Mouse (Mus musculus) erythroblast, embryonic 14.5 days (primary cell): Measurements from ENCODE around the gene Zan. TPM values are rescaled to one million over a fixed set of nuclear protein-coding genes. Genes with fewer than 3 reads are reported as not detected.
A peak's percentile ranks its signal among the peaks of the same experiment; 100 is the strongest.

ENCODE experiments used
- H3K27me3 ChIP-seq: 2 replicates; pipeline ENCODE4 v1.6.1; 2012; ENCODE audit warnings: inconsistent platforms; ENCODE audit not compliant: control insufficient read depth
- H3K36me3 ChIP-seq: 2 replicates; pipeline ENCODE4 v1.6.1; 2012; ENCODE audit warnings: mild to moderate bottlenecking, inconsistent platforms; ENCODE audit not compliant: control insufficient read depth
- H3K4me1 ChIP-seq: 2 replicates; pipeline ENCODE4 v1.6.1; 2012; ENCODE audit warnings: inconsistent platforms; ENCODE audit not compliant: control insufficient read depth
- H3K4me3 ChIP-seq: replicated peaks from 2 replicates; pipeline ENCODE3; 2012; ENCODE audit warnings: moderate library complexity, mild to moderate bottlenecking, inconsistent platforms
- H3K9me3 ChIP-seq: 2 replicates; pipeline ENCODE4 v1.6.1; 2012; ENCODE audit warnings: low read length, inconsistent platforms, mixed read lengths; ENCODE audit not compliant: control insufficient read depth
- GATA1 ChIP-seq: IDR thresholded peaks from 2 replicates; pipeline ENCODE4 v1.6.1; 2012; ENCODE audit warnings: low read length, inconsistent platforms, mixed read lengths
- TAL1 ChIP-seq: IDR thresholded peaks from 3 replicates; pipeline ENCODE4 v1.6.1; 2012; ENCODE audit warnings: low read length, inconsistent platforms, mixed read lengths
- polyA plus RNA-seq: library from polyadenylated mRNA; stranded (reverse); fragments of >175 nt; gene quantifications from 2 replicates; pipeline ENCODE4 v1.2.3, GENCODE M21; 2012

The Zan gene
- polyA plus RNA-seq, 1 experiment, result not detected

DNA sequence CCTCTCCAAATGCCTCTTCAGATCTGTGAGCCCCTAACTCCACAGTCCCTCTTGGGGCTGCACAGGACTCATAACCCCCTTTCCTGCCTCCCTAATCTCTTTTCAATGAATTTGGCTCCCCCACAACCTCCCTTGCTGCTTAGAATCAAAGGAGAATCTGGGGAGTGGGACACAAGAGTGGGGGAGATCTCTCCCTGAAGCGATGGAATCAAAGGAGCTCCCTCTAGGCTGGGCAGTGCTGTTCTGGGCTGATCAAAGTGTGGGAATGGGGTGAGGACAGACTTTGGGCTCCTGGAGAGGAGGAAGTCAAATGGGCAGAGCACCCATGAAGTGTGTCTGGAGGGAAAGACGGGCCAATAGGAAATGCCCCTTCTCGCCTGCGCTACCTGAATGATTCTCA, 125.5 kb downstream of the Zan start:
- Histone ChIP-seq H3K9me3 (no peaks in the 10 kb centered on the region), H3K4me1 (no peaks in the 10 kb centered on the region), H3K27me3 (peaks cover 59% of the 10 kb centered on the region), H3K4me3 (peak overlapping the region; percentile 56), H3K36me3 (peaks cover 5% of the 10 kb centered on the region; the same call in 1 of the 2 replicates)
- no peak for TF ChIP-seq TAL1
- TF ChIP-seq GATA1, result no peak

DNA sequence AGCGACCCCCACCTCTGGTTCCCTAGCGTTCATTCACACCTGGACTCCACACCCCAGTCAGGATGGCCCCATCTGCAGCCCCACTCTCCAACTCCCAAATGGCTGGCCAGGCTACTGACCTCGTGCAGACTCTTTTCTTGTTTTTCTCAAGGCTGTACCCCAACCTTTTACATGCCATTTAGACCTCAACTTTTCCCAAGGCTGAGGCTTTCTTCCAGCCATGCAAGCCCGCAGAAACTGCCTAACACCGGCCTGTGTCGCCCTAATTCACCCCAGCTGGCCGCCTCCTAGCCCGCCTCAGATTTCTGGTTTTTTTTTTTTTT, 125.8 kb downstream of the Zan start:
- Histone ChIP-seq H3K9me3 (no peaks in the 10 kb centered on the region), H3K36me3 (peaks cover 5% of the 10 kb centered on the region; the same call in 1 of the 2 replicates), H3K4me1 (no peaks in the 10 kb centered on the region), H3K27me3 (peaks cover 61% of the 10 kb centered on the region), H3K4me3 (peak overlapping the region; percentile 56)
- no peak for TF ChIP-seq TAL1
- no peak for TF ChIP-seq GATA1

- Histone ChIP-seq H3K27me3 (peaks cover 61% of the 10 kb centered on the region), H3K9me3 (no peaks in the 10 kb centered on the region), H3K4me1 (no peaks in the 10 kb centered on the region), H3K36me3 (peaks cover 5% of the 10 kb centered on the region; the same call in 1 of the 2 replicates), H3K4me3 (peak overlapping the region; percentile 56)
- TF ChIP-seq TAL1 (no peak), GATA1 (no peak)
These were observed 126.4 kb downstream of the Zan start for GRCm38 (mm10) chr5:137350205-137351057.

DNA sequence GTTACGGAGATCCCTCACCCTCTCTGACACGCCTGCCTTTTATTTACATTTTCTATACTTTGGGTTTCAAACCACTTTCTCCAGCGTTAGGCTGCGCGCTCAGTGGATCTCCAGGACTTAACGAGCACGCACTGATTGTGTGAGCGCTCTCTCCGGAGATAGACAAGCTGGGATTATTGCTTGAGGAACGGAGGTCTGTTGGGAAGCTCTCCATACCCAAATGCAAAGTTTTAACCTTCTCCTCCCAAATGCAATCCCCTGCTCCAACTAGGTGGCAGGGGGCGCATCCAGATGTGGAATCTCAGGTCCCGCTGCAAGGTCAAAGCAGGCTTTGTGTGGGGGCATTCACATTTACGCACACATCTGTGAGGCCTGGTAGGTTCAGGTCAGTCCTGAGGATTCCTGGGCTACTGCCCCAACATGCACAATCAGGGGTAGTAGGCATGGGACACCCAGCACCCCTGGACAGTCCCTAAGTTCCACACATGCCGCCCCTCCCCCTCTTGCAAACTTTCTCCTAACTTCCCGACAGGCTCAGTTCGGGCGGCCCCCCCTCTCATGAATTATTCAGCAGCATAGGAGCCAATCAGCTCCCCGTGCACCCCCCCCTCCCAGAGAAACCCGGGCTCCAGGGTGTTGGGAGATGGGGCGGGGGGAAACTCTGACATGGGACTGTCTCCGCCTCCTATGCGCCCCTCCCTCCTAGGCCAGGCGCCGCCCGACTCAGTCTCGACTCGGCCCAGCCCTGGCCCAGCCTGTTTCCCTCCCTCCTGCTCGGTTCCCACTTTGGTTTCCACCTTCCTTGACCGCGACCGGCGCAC, 127.3 kb downstream of the Zan start, which contains the start of gene Ephb4:
Gene Ephb4 (plus strand): TSS at position 726 of the 821 bp plus-strand sequence.
- TF ChIP-seq TAL1 (no peak), GATA1 (no peak)
- Histone ChIP-seq H3K4me3 (peak within 1 kb of the TSS; percentile 56), H3K36me3 (peaks cover 5% of the 10 kb centered on the region; the same call in 1 of the 2 replicates), H3K9me3 (no peaks in the 10 kb centered on the region), H3K27me3 (peaks cover 61% of the 10 kb centered on the region), H3K4me1 (no peaks in the 10 kb centered on the region)

- Histone ChIP-seq H3K27me3 (peaks cover 58% of the 10 kb centered on the region), H3K9me3 (no peaks in the 10 kb centered on the region), H3K4me3 (no peak overlapping the region), H3K4me1 (no peaks in the 10 kb centered on the region), H3K36me3 (no peaks in the 10 kb centered on the region)
- TF ChIP-seq TAL1, result no peak
- TF ChIP-seq GATA1, result no peak
These were observed 128.1 kb downstream of the Zan start for GRCm38 (mm10) chr5:137348482-137349383.

GRCm38 (mm10) chr5:137347856-137348255, 129.0 kb downstream of the Zan start:
- Histone ChIP-seq H3K9me3 (no peaks in the 10 kb centered on the region), H3K4me1 (no peaks in the 10 kb centered on the region), H3K4me3 (no peak overlapping the region), H3K27me3 (peaks cover 58% of the 10 kb centered on the region), H3K36me3 (no peaks in the 10 kb centered on the region)
- TF ChIP-seq TAL1, result no peak
- TF ChIP-seq GATA1, result no peak

DNA sequence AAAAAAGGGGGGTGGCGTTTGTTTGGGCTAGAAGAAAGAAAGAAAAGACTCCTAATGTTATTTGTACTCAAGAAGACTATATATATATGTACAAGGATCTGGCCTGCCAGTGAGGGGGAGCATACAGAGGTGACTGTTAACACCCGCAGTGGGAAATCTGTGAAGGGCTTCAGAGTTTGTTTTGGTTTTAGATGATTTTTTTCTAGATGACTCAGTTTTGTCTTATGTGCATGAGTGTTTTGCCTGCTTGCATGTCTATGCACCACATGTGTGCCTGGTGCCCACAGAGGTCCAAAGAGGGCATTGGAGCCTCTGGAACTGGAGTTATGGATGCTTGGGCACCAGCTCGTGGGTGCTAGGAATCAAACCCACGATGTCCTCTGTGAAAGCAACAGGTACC, 129.9 kb downstream of the Zan start:
- TF ChIP-seq GATA1 (no peak), TAL1 (no peak)

GRCm38 (mm10) chr5:137346388-137346787, 130.5 kb downstream of the Zan start:
- peaks cover 44% of the 10 kb centered on the region for H3K27me3 ChIP-seq
- no peak overlapping the region for H3K4me3 ChIP-seq
- H3K4me1 ChIP-seq, result no peaks in the 10 kb centered on the region
- H3K36me3 ChIP-seq, result no peaks in the 10 kb centered on the region
- H3K9me3 ChIP-seq, result no peaks in the 10 kb centered on the region
- TF ChIP-seq GATA1, result no peak
- TF ChIP-seq TAL1, result no peak

More for the DNA sequence above, 129.9 kb downstream of the Zan start:
- Histone ChIP-seq H3K4me1 (no peaks in the 10 kb centered on the region), H3K36me3 (no peaks in the 10 kb centered on the region), H3K27me3 (peaks cover 50% of the 10 kb centered on the region), H3K9me3 (no peaks in the 10 kb centered on the region), H3K4me3 (no peak overlapping the region)

GRCm38 (mm10) chr5:137345821-137346220, 131.0 kb downstream of the Zan start:
- Histone ChIP-seq H3K4me3 (no peak overlapping the region), H3K27me3 (peaks cover 38% of the 10 kb centered on the region)

More at GRCm38 (mm10) chr5:137345821-137346220, 131.0 kb downstream of the Zan start:
- no peak for TF ChIP-seq GATA1
- TF ChIP-seq TAL1, result no peak
- no peaks in the 10 kb centered on the region for H3K4me1 ChIP-seq
- no peaks in the 10 kb centered on the region for H3K9me3 ChIP-seq
- no peaks in the 10 kb centered on the region for H3K36me3 ChIP-seq
